Mouse (Mus musculus): Measurements from ENCODE around the gene Msh6. TPM values are rescaled to one million over a fixed set of nuclear protein-coding genes. Genes with fewer than 3 reads are reported as not detected.
"Not testable (repeated sequence)": the region's sequence is repeated elsewhere in the genome, so short reads cannot be mapped to it uniquely, and the experiment has no call there.

The Msh6 gene
- polyA plus RNA-seq, 1 experiment from 2014 or later = 25.2 TPM

DNA sequence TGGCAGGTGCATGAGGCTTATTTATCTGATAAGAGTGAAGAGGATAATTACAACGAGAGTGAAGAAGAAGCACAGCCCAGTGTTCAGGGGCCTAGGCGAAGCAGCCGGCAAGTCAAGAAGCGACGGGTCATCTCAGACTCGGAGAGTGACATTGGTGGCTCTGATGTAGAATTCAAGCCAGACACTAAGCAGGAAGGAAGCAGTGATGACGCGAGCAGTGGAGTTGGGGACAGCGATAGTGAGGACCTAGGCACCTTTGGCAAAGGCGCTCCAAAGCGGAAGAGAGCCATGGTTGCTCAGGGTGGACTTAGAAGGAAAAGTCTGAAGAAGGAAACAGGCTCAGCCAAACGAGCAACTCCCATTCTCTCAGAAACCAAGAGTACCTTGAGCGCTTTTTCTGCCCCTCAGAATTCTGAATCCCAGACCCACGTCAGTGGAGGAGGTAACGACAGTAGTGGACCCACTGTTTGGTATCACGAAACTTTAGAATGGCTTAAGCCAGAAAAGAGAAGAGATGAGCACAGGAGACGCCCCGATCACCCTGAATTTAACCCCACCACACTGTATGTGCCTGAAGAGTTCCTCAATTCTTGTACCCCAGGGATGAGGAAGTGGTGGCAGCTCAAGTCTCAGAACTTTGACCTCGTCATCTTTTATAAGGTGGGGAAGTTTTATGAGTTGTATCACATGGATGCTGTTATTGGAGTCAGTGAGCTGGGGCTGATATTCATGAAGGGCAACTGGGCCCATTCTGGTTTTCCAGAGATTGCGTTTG lies 9.8 kb downstream of the Msh6 start:
- Histone ChIP-seq H3K4me1 (no peaks in the 10 kb centered on the region; the same call in 1 of the 2 replicates), H3K9me3 (replicated peaks) (no peaks in the 10 kb centered on the region), H3K4me2 (no peak overlapping the region), H3K36me3 (peaks cover 81% of the 10 kb centered on the region), H3K4me3 (replicated peaks) (no peak overlapping the region), H3K27me3 (replicated peaks) (no peaks in the 10 kb centered on the region), H3K27ac (replicated peaks) (no peak overlapping the region), H3K9ac (replicated peaks) (no peak overlapping the region)
- 95% methylated on average over 20 of the region's 20 CpGs for WGBS
- ATAC-seq (ENCODE audit: low FRiP score) = no peak

DNA sequence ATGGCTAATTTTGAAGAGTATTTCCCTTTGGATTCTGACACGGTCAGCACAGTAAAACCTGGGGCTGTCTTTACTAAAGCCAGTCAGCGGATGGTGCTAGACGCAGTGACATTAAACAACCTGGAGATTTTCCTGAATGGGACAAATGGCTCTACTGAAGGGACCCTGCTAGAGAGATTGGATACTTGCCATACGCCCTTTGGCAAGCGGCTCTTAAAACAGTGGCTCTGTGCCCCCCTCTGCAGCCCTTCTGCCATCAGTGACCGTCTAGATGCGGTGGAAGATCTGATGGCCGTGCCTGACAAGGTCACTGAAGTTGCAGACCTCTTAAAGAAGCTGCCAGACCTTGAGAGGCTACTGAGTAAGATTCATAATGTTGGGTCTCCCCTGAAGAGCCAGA lies 11.1 kb downstream of the Msh6 start:
- Histone ChIP-seq H3K4me3 (replicated peaks) (no peak overlapping the region), H3K27ac (replicated peaks) (no peak overlapping the region), H3K9me3 (replicated peaks) (no peaks in the 10 kb centered on the region), H3K4me2 (no peak overlapping the region), H3K27me3 (replicated peaks) (no peaks in the 10 kb centered on the region), H3K36me3 (peaks cover 88% of the 10 kb centered on the region), H3K9ac (replicated peaks) (no peak overlapping the region), H3K4me1 (no peaks in the 10 kb centered on the region; the same call in 1 of the 2 replicates)
- no peak for ATAC-seq (ENCODE audit: low FRiP score)
- 75% methylated on average over 8 of the region's 8 CpGs for WGBS

GRCm38 (mm10) chr17:87987507-87987906 lies 12.6 kb downstream of the Msh6 start:
- WGBS = 77% methylated on average over 6 of the region's 6 CpGs
- Histone ChIP-seq H3K27me3 (replicated peaks) (no peaks in the 10 kb centered on the region), H3K27ac (replicated peaks) (no peak overlapping the region), H3K36me3 (peaks cover 94% of the 10 kb centered on the region), H3K4me1 (no peaks in the 10 kb centered on the region; the same call in 1 of the 2 replicates), H3K9ac (replicated peaks) (no peak overlapping the region), H3K4me2 (no peak overlapping the region), H3K4me3 (replicated peaks) (no peak overlapping the region), H3K9me3 (replicated peaks) (no peaks in the 10 kb centered on the region)
- no peak for ATAC-seq (ENCODE audit: low FRiP score)

- H3K9me3 ChIP-seq (replicated peaks) = no peaks in the 10 kb centered on the region
- no peaks in the 10 kb centered on the region; the same call in 1 of the 2 replicates for H3K4me1 ChIP-seq
- H3K36me3 ChIP-seq = peaks cover 87% of the 10 kb centered on the region
- H3K27me3 ChIP-seq (replicated peaks) = no peaks in the 10 kb centered on the region
- H3K9ac ChIP-seq (replicated peaks) = no peak overlapping the region
- no peak for ATAC-seq (ENCODE audit: low FRiP score)
- H3K4me3 ChIP-seq (replicated peaks) = no peak overlapping the region
- no peak overlapping the region for H3K27ac ChIP-seq (replicated peaks)
- 89% methylated on average over 3 of the region's 3 CpGs for WGBS
- H3K4me2 ChIP-seq = no peak overlapping the region
These were observed 17.3 kb downstream of the Msh6 start for GRCm38 (mm10) chr17:87992154-87992553.

GRCm38 (mm10) chr17:87993338-87993737 lies 18.5 kb downstream of the Msh6 start:
- H3K4me2 ChIP-seq = no peak overlapping the region
- H3K4me1 ChIP-seq = no peaks in the 10 kb centered on the region
- H3K27ac ChIP-seq (replicated peaks) = no peak overlapping the region
- WGBS = 89% methylated on average over 1 of the region's 1 CpGs
- no peak overlapping the region for H3K4me3 ChIP-seq (replicated peaks)
- H3K36me3 ChIP-seq = peaks cover 85% of the 10 kb centered on the region
- no peaks in the 10 kb centered on the region for H3K9me3 ChIP-seq (replicated peaks)
- no peak for ATAC-seq (ENCODE audit: low FRiP score)
- H3K27me3 ChIP-seq (replicated peaks) = no peaks in the 10 kb centered on the region
- no peak overlapping the region for H3K9ac ChIP-seq (replicated peaks)

- Histone ChIP-seq H3K4me1 (no peaks in the 10 kb centered on the region), H3K9me3 (replicated peaks) (no peaks in the 10 kb centered on the region), H3K27me3 (replicated peaks) (no peaks in the 10 kb centered on the region), H3K9ac (replicated peaks) (no peak overlapping the region), H3K4me2 (no peak overlapping the region), H3K27ac (replicated peaks) (no peak overlapping the region), H3K36me3 (peaks cover 78% of the 10 kb centered on the region), H3K4me3 (replicated peaks) (no peak overlapping the region)
- WGBS = 93% methylated on average over 4 of the region's 4 CpGs
- ATAC-seq (ENCODE audit: low FRiP score) = no peak
These were observed 22.9 kb downstream of the Msh6 start for GRCm38 (mm10) chr17:87997808-87998207.

GRCm38 (mm10) chr17:88004892-88005291 lies 30.0 kb downstream of the Msh6 start:
- ATAC-seq (ENCODE audit: low FRiP score) = no peak
- Histone ChIP-seq H3K27ac (replicated peaks) (no peak overlapping the region), H3K27me3 (replicated peaks) (no peaks in the 10 kb centered on the region), H3K4me2 (no peak overlapping the region), H3K4me1 (no peaks in the 10 kb centered on the region), H3K4me3 (replicated peaks) (no peak overlapping the region), H3K36me3 (peaks cover 57% of the 10 kb centered on the region), H3K9me3 (replicated peaks) (no peaks in the 10 kb centered on the region), H3K9ac (replicated peaks) (no peak overlapping the region)
- 100% methylated on average over 1 of the region's 1 CpGs for WGBS

DNA sequence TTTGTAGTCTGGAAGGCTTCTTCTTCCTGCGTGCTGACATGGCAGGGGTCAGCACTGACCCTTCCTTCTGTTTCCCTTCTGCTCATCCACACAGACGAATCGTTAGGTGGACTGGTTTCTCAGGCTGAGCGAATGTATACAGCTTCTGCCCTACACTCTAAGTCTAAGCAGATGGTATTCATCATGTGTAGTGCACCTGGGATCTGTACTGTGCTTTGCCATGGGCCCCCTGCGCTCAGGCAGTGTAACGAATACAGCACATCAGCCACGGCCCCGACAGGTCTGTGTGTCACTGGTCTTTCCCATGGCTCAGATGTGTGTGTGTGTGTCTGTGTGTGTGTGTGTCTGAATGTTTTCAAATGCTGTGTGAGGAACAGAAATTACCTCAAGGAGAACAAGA lies 32.1 kb downstream of the Msh6 start:
- no peak overlapping the region for H3K27ac ChIP-seq (replicated peaks)
- peaks cover 55% of the 10 kb centered on the region for H3K36me3 ChIP-seq
- H3K27me3 ChIP-seq (replicated peaks) = no peaks in the 10 kb centered on the region
- 86% methylated on average over 8 of the region's 8 CpGs for WGBS
- no peaks in the 10 kb centered on the region for H3K4me1 ChIP-seq
- H3K4me2 ChIP-seq = no peak overlapping the region
- no peaks in the 10 kb centered on the region for H3K9me3 ChIP-seq (replicated peaks)
- no peak overlapping the region for H3K4me3 ChIP-seq (replicated peaks)
- H3K9ac ChIP-seq (replicated peaks) = no peak overlapping the region
- ATAC-seq (ENCODE audit: low FRiP score) = no peak

DNA sequence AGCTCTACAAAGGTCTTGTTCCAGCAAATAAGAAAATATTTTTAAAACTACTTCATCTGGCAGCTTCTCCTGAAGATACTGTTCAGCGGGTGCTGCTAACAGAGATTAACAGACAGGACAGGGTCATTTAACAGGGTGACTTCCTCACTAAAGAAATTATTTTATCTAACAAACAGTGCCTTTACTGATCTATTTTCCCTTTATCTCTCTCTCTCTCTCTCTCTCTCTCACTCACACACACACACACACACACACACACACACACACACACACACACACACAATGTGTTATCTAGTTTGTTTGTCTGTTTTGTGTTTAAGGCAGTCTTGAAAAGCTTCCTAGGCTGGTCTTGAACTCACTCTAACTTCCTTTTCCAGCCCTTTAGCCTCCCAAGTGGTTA lies 39.6 kb downstream of the Msh6 start:
- H3K36me3 ChIP-seq = peaks cover 44% of the 10 kb centered on the region
- no peak overlapping the region for H3K9ac ChIP-seq (replicated peaks)
- no peaks in the 10 kb centered on the region for H3K9me3 ChIP-seq (replicated peaks)
- H3K4me2 ChIP-seq = no peak overlapping the region
- WGBS = 82% methylated on average over 1 of the region's 1 CpGs
- H3K27me3 ChIP-seq (replicated peaks) = no peaks in the 10 kb centered on the region
- ATAC-seq (ENCODE audit: low FRiP score) = no peak
- H3K4me1 ChIP-seq = peaks cover 8% of the 10 kb centered on the region
- H3K4me3 ChIP-seq (replicated peaks) = no peak overlapping the region
- no peak overlapping the region for H3K27ac ChIP-seq (replicated peaks)

DNA sequence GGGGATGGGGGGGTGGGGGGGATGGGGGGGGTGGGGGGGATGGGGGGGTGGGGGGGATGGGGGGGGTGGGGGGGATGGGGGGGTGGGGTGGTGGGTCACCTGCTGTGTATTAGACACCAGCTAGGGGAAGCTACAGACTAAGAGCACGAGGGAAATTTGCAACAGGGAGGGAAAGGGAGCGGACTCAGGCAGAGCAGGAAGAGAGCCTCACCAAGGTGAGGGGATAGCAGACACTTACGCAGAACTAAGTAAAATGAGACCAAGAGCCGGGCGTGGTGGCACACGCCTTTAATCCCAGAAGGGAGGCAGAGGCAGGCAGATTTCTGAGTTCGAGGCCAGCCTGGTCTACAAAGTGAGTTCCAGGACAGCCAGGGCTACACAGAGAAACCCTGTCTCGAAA lies 41.2 kb downstream of the Msh6 start:
- H3K9ac ChIP-seq (replicated peaks); H3K4me3 ChIP-seq (replicated peaks); H3K4me2 ChIP-seq; H3K27ac ChIP-seq (replicated peaks); H3K9me3 ChIP-seq (replicated peaks); ATAC-seq (ENCODE audit: low FRiP score); H3K27me3 ChIP-seq (replicated peaks): not testable (repeated sequence)
- peaks cover 33% of the 10 kb centered on the region for H3K36me3 ChIP-seq
- WGBS = 92% methylated on average over 8 of the region's 8 CpGs
- H3K4me1 ChIP-seq = peaks cover 11% of the 10 kb centered on the region

DNA sequence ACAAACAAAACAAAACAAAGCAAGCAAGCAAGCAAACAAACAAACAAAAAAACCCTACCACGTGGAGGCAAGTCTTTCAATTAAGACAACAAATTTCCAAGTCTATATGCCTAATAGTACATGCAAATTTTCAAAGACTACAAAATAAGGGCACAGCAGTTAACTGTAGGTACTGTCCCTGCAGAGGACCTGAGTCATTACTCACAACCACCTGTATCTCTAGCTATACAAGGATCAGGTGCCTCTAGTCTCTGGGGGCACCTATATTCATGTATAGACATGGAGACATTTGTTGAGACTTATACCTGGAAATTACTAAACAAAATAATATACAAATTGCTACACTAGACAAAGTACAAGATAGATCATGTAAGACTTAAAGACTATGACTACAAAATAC lies 49.1 kb downstream of the Msh6 start:
- no peak for ATAC-seq (ENCODE audit: low FRiP score)
- no peak overlapping the region for H3K27ac ChIP-seq (replicated peaks)
- WGBS = 91% methylated on average over 1 of the region's 1 CpGs
- H3K9ac ChIP-seq (replicated peaks) = no peak overlapping the region
- no peaks in the 10 kb centered on the region for H3K36me3 ChIP-seq
- no peaks in the 10 kb centered on the region for H3K27me3 ChIP-seq (replicated peaks)
- no peaks in the 10 kb centered on the region for H3K9me3 ChIP-seq (replicated peaks)
- no peak overlapping the region for H3K4me2 ChIP-seq
- no peak overlapping the region for H3K4me3 ChIP-seq (replicated peaks)
- peaks cover 23% of the 10 kb centered on the region for H3K4me1 ChIP-seq

GRCm38 (mm10) chr17:88025227-88025626 lies 50.4 kb downstream of the Msh6 start:
- no peak for ATAC-seq (ENCODE audit: low FRiP score)
- Histone ChIP-seq H3K4me2 (no peak overlapping the region), H3K27ac (replicated peaks) (no peak overlapping the region), H3K27me3 (replicated peaks) (no peaks in the 10 kb centered on the region), H3K9me3 (replicated peaks) (no peaks in the 10 kb centered on the region), H3K9ac (replicated peaks) (no peak overlapping the region), H3K4me3 (replicated peaks) (no peak overlapping the region), H3K4me1 (peaks cover 19% of the 10 kb centered on the region), H3K36me3 (no peaks in the 10 kb centered on the region)
- whole genome bisulfite sequencing = 35% methylated on average over 4 of the region's 4 CpGs

Measured in neural tube, embryonic 15.5 days (tissue).